8 mouse cellular contexts compared by ENCODE assay signal in genomic region chr9:62040008-62040608, GRCm38 (mm10). TPM values are rescaled to one million over a fixed set of nuclear protein-coding genes. Genes with fewer than 3 reads are reported as not detected.
DNase-seq lines count a peak whose midpoint lies in the region; ATAC-seq lines count a peak whose summit lies in the region.

No protein-coding gene starts in this region.

- H3K27ac ChIP-seq in forebrain, embryonic 13.5 days: no peak overlapping the region
- H3K27ac ChIP-seq in neural tube, embryonic 15.5 days (replicated peaks): no peak overlapping the region

- H3K4me2 ChIP-seq in forebrain, embryonic 13.5 days: peak overlapping the region; percentile 41
- peak overlapping the region; percentile 48 for H3K4me2 ChIP-seq in neural tube, embryonic 15.5 days

- intact Hi-C loops in heart, postnatal 10 days (cut with DNase I): loop anchor here (1.0 to 10.0 kb wide), 4 partner anchors 83 to 515 kb away; partner anchors contain the start of gene Glce

- H3K4me1 ChIP-seq in forebrain, embryonic 13.5 days: no peaks in the 10 kb centered on the region
- peaks cover 5% of the 10 kb centered on the region for H3K4me1 ChIP-seq in neural tube, embryonic 15.5 days

- 0 out of 2 replicates have a peak overlapping the region, but pooled peaks have one; percentile 26 for H3K9ac ChIP-seq in forebrain, embryonic 13.5 days
- no peak overlapping the region for H3K9ac ChIP-seq in neural tube, embryonic 15.5 days (replicated peaks)

- DNase-seq in CD4-positive, CD25-positive, alpha-beta regulatory T cell, adult 2 months (ENCODE audit: low read depth, low spot score): peak; percentile 87
- DNase-seq in c-Kit-positive CD71-negative TER-119-negative erythroid progenitor cells, embryonic 14.5 days (ENCODE audit: low read depth): peak; percentile 59
- peak; percentile 89 to 94 for DNase-seq in heart, postnatal 10 days
- DNase-seq in layer of hippocampus, adult 11-12 months (ENCODE audit: low spot score): peak; percentile 87
- DNase-seq in lung, adult 18-20 months: peak; percentile 75 to 80
- peak; percentile 95 for DNase-seq in testis, postnatal 10 days (ENCODE audit: low spot score)

- no peaks in the 10 kb centered on the region for H3K27me3 ChIP-seq in forebrain, embryonic 13.5 days
- no peaks in the 10 kb centered on the region for H3K27me3 ChIP-seq in neural tube, embryonic 15.5 days (replicated peaks)

- no peaks in the 10 kb centered on the region for H3K9me3 ChIP-seq in forebrain, embryonic 13.5 days (replicated peaks)
- no peaks in the 10 kb centered on the region for H3K9me3 ChIP-seq in neural tube, embryonic 15.5 days (replicated peaks)

- ATAC-seq in forebrain, embryonic 13.5 days: peak; percentile 69
- peak; percentile 81 for ATAC-seq in neural tube, embryonic 15.5 days (ENCODE audit: low FRiP score)

- no peaks in the 10 kb centered on the region for H3K36me3 ChIP-seq in forebrain, embryonic 13.5 days (ENCODE audit: poor library complexity, severe bottlenecking)
- no peaks in the 10 kb centered on the region for H3K36me3 ChIP-seq in neural tube, embryonic 15.5 days

- H3K4me3 ChIP-seq in forebrain, embryonic 13.5 days: 0 out of 2 replicates have a peak overlapping the region, but pooled peaks have one; percentile 1
- peak overlapping the region; percentile 19; the same call in 1 of the 2 replicates for H3K4me3 ChIP-seq in neural tube, embryonic 15.5 days (replicated peaks)

- 7% methylated on average over 20 of the region's 20 CpGs for WGBS in forebrain, embryonic 13.5 days
- 5% methylated on average over 20 of the region's 20 CpGs for WGBS in neural tube, embryonic 15.5 days

RNA-seq across cellular contexts. Expression of gene Paqr5, which starts 13.5 kb away (rescaled TPM):
- polyA plus RNA-seq in forebrain, embryonic 13.5 days (2015; fragmentation: Nextera tagmentation; extraction: Ambion mirVana): 0.49 and 0.67 TPM in 2 replicates
- total RNA-seq in heart, postnatal 10 days (2021): not detected
- 0.24 and 3.7 TPM in 2 replicates for polyA plus RNA-seq in neural tube, embryonic 15.5 days (2015; fragmentation: Nextera tagmentation; extraction: Ambion mirVana)
